Mouse (Mus musculus) c-Kit-positive CD71-positive TER-119-negative erythroid progenitor cells, embryonic 14.5 days (primary cell): ENCODE results near the gene Cage1.
A peak's percentile ranks its signal among the peaks of the same experiment; 100 is the strongest.

Experiments
- DNase-seq: peaks from one replicate; pipeline ENCODE4 v3.0.0-alpha.2; 2013; ENCODE audit warnings: low read depth

The Cage1 gene

DNA sequence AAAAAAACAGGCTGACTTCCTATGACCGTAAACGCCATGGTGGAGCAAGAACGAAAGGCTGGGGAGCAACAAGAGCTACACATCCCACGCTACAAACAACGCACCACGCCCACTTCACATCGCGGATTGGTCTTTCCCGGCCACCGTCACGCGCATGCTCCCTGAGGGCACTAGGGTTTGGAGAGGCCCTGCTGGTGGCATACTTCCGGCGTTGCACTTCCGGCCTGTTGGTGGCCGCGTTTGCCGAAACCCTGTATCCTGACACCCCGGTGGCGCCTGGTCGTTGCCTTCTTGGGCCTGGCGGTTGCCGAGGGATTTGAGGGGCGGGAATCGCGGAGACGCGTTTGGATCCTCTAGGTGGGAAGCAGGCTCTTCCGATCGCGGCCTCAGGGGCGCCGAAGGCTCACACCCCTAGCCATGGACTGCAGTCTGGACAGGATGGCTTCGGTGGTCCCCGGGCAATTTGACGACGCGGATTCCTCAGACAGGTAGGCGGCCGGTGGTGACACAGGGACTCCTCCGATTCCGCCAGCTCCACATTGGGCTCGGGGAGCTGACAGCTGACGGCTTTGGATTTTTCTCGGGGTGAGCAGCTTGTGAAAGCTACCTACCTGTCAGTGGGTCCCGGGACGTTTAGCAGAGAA, at the start of gene Cage1:
Gene Cage1, minus strand, starts transcription at position 26 of the 644 bp plus-strand sequence.
- DNase-seq = peak; percentile 98

DNA sequence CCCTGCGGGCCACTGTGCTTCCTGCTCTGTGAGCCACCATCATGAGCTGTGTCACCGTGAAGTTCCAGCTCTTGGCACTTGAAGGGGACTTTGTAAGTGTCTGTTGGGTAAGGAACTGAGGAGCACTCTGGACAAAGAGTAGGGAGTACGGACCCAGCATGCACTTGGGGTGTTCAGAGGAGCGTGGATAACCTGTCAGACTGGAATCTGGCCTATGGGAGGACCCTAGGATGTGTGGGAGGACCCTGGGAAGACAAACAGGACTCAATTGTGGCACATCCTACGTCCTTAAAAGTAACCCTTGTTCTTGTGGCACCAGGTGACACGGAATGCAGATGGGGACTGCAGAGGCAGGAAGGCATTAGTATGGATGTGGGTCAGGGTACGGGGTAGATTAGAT, 44.3 kb upstream of the Cage1 start:
- no peak for DNase-seq

DNA sequence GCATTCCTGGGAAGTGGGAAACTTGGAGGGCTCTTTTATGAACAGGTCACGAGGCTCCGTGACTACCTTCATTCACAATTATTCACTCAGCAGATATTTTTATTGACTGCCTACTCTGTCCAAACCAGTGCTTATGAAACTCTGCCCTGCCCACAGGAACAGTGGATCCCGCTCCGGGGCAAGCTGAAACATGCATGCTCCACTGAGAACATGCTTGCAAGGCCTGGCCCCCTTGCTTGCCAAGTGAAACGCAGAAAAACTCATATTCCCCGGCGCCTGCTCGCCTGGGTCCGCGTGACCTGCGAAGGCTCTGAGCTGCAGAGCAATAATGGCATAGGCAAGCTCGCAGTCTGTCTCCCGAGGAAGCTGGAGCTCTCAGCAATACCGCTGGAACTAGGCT, 43.9 kb upstream of the Cage1 start:
- DNase-seq = no peak

DNA sequence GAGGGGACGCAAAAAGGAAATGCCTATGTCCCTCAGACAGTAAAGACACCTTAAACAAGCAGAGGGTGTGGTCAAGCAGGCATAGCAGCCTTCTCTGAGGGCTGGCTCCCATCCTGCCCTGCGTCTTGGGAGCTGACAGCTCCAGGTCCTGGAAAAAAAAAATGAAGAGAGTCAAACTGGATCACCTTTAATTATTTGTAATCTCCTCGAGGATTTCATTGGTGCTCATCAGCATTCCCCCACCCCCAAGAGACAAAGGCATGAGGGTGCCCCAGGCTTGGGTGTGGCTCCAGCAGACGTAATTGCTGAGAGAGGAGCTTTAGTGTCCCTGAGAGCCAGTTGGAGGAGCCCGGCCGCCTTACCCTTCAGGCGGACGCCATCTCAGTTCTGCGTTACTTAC, 43.1 kb upstream of the Cage1 start:
- no peak for DNase-seq

DNA sequence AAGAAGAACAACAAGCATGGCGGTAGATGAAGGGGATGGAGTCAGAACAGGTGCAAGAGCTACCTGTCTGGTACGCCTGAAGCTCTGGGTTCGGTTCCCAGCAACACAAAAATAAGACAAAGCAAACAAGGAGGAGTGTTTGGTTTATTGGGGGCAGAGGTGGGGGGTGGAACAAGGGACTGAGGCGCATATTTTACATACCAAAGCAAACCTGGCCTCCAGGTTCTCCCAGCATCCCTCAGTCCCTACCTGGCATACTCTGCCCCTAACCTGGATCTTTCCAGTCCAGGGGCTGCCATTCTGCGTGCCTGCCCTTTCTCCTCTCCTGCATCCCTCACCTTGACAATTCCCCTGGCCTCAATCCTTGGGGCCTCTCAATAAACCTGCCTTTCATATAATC, 42.5 kb upstream of the Cage1 start:
- no peak for DNase-seq

DNA sequence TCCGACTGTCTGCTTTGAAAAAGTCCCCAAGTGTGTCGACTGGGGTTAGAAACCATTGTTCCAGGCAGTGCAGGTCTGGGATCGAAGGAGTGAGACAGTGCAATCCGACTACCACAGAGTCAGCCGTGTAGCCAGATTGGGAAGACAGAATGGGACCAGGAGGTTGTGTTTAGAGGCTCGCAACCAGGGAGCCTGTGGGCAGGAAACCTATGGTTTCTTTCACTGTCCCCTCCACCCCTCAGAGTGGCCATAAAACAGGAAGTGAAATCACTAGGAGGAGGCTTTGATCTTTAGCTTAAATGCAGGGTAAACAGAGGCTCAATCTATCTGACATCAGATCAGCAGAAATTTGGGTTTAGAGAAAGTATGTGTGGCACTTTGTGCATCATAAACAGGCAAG, 42.0 kb upstream of the Cage1 start:
- DNase-seq = no peak

DNA sequence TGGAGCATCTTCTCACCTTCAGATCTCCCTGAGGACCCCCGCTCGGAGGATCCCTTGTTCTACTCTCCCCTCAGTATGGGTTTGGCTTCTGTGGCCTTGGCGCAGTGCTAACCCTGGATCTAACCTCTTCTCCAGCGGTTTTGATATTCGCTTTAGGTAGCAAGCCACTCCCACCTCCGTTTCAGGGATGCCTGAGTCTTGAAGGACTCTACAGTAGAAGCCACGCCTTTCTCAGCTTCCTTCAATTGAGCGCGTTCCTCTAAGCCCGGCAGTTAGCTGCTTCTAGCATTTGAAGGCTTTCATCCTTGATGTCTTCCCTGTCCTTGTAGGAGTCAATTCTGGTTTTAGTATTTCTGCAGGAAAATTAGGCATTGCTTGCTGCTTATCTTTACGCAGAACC, 40.2 kb upstream of the Cage1 start:
- no peak for DNase-seq

DNA sequence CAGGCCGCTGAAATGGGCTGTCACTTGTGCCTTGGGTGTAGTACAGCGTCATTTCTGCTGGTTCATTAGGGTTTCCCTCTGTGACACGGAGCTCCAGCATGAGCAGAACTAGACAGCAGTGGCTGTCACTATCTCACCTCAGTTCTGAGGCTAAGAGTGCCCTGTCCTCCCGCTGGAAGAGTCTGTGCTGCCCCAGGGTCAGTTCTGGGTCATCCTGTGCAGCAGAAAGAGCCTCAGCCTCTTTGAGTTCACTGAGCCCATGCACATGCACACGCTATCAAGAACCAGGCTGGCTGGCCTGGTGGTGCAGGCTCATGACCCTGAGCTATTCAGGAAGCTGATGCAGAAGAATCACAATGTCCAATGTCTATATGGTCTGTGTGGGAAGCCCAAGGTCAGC, 37.5 kb upstream of the Cage1 start:
- no peak for DNase-seq

DNA sequence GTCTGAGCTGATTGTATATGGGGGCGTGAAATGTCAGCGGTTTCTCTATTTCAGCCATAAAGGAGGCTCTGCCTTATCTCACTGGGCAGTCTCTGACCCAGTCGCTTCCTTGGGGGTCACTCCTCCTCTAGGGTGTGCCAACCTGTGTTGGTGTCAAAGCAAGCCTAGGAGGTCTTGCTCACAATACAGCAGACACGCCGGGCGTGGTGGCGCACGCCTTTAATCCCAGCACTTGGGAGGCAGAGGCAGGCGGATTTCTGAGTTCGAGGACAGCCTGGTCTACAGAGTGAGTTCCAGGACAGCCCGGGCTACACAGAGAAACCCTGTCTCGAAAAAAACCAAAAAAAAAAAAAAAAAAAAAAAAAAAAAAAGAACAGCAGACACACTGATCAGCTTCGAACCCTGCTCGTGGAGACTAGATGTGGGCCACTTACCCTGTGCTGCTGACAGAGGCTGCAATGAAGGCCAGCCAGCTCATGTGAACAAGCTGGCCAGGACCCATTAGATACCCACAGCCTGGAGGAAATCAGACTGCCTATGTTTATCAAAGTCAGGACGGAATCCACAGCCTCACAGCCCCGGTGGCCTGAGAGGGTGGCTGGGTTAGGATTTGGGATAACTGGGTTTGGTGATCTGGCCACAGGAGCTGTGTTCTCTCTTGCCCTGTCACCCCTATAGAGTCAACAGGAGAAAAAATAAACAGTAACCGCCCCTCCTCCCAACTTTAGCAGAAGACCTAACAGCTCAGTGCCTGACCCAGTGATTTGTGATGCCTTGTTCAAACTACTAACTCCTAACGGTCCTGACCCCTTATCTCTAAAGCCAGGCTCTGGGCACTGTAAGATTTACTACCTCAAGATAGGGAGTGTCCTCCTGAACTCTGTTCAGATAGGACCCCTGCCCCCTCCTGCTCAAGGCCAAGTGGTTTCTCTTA, 36.8 kb upstream of the Cage1 start:
- DNase-seq = peak; percentile 30

DNA sequence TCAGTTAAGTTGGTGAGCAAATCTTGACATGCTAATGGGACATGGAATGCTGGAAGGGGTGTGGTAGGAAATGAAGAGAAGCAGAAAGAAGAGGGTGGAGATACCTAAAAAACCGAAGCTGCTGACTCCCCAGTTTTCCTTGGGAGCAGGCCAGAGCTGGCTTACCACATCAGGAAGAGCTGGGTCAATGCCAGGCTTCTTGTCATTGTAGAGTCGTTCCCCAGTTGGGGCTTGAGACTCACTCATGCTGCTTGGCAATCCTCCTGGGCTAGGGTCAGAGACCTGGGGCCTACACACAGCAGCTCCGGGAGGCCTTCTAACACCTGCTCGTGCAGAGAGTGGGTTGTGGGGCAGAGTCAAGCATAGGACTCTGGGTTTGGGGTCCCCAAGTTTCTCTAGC, 34.1 kb upstream of the Cage1 start:
- DNase-seq = no peak

DNA sequence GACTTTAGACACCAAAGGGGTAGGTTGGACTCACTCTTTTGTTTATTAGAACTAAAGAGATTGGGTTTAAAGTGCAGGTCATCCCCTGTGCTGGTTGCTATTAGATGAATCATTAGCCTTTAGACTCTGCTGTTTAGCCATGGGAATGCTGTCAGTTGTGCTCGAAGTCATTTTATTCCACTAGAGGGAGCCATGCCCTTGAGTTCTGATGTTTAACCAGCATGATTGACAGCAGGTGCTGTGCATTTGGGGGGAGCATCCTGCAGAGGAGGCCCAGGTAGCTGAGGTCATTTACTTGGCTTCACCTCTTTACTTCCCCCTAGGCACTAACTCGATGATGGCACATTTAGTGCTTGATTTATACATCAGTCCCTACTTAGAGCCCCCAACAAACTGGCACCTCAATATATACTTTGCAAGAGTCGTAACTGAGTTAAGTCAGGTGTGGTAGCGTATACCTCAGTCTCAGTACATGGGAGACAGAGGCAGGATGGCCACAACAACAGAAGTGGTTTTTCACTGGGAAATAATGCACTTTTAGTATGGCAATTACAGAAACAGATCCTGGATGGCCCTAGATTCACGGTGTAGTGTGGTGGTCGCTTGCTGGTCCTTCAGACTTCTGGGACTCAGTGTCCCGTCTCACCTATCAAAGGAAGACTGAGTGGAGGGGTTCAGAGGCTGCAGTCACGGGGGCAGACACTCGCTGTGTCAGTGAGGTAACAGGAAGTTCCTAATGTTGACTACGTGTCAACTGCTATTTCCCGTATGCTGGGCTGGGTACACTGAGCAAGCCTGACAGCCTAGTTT, 28.2 kb upstream of the Cage1 start:
- DNase-seq = peak; percentile 60

DNA sequence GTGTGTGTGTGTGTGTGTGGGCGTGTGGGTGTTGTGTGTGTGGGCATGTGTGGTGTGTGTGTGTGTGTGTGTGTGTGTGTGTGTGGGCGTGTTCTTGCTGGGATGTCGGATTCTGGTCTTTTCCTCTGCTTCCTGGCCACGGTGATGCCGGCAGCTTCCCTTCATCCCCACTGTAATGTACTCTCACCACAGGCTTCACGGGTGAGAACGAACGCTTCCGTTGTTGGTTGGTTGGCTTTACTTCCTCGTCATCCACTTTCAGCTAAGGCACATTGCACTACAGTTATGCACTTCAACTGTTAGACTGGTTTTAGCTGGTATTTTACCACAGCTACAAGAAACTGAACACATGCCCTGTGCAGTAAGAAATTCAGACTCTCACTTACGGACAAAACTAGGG, 25.8 kb upstream of the Cage1 start:
- DNase-seq = no peak

DNA sequence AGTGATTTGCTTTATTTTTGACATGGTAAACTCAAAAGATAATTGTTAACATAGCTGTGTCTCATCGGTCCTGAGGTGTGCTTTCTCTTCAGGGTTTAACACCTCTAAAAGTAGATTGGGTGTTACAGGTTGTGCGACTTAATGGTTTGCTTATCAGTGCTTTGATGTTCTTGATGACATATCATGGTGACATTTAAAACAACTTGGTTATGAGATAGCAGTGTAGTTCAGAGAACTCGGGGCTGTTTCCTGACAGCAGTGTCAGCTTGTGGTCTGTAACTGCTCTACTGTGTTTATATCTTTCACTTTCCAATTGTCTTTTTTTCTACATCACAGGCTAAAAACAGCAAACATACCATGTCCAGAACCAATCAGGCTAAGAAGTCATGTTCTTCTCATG, 13.0 kb upstream of the Cage1 start:
- DNase-seq = no peak

DNA sequence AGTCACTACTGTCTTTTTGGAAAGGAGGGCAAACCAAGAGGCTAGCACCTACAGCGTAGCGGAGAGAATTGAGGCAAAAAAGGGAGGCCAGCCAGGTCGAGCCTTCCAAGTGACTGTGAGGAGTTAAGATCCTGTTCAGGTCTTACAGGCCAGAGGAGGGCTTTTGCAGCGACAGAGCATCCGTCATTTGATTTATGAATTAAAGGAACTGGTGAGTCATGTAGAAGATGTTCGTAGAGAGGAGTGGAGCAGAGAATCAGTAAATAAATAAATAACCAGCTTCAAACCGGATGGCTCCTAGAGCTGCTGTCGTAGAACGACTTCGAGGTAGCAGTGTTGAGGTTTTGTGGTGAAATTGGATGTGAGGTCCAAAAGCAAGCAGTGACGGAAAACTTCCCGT, 942 bp upstream of the Cage1 start:
- peak; percentile 10 for DNase-seq

DNA sequence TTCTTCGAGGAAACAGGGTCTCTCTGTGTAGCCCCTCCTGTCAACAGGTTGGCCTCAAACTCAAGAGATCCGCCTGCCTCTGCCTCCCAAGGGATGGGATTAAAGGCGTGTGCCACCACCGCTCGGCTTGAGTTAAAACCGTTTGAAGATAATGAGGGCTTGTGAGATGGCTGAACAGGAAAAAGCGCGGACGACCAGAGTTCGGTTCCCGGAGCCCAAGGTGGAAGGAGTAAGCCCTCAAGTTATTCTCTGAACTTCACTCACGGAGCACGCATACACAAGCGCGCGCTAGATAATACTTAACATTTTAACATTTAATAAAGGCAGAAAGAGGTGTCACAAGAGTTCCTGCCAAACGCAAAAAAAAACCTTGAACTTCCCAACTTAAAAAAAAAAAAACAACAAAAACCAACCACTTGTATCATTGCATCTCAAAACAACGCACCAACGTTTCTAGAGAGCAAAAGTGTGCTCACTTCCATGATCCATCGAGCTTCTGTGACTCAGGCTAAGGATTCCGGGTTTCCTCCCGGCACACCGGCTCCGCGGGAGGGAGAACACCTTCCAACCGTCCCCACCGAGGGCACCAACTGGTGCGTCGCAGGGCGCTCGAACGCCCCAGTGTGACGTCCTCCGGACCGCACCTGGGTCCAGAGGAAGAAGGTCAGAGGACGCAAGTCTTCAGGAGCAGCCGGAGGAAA, 376 bp downstream of the Cage1 start, which contains the start of gene Riok1:
Gene Riok1, plus strand, starts transcription at position 653 of the 701 bp plus-strand sequence.
- peak; percentile 27 for DNase-seq

DNA sequence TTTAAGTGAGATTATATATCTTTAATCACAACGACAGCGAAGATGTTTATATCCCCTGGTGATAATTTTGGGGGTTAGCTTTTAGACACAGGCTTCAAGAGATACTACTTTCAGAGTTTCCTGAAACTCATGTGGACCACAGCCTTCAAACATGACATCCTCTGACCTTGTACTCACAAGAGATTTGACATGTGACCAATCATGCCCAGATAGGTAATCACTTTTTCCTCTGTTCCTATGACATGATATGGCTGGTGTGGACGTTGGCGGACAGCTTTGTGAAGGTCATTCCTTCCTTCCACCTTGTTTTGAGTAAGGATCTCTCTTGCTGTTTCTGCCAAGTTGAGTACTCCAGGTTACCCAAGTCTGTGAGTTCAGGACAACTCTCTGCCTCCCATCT, 8.5 kb downstream of the Cage1 start:
- DNase-seq = no peak

DNA sequence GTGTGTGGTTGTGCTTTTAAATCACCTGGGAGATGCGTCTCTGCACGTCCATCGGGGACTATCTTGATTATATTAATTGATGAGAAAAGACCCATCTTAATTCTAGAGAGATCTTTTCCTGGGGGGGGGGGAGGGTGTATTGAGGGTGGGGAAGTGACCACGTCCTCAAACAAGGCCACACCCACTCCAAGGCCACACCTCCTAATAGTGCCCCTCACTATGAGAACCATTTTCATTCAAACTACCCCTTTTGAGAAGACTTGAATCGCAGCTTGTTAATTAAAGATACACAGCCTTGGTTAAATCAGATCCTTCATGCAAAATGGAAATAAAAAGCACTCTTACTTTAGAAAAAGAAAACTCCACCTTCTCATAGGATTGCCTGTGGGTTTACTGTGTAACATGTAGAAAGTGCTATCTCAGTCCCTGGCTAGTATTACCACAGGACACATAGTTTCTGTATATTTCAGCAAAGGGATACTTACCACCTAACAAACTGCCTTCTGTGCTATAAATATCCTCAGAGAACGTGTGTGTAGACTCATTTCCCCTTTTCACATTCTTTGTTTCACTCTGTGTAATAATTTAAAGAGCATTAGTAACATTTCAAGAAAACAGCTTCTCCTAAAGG, 9.1 kb downstream of the Cage1 start:
- no peak for DNase-seq

DNA sequence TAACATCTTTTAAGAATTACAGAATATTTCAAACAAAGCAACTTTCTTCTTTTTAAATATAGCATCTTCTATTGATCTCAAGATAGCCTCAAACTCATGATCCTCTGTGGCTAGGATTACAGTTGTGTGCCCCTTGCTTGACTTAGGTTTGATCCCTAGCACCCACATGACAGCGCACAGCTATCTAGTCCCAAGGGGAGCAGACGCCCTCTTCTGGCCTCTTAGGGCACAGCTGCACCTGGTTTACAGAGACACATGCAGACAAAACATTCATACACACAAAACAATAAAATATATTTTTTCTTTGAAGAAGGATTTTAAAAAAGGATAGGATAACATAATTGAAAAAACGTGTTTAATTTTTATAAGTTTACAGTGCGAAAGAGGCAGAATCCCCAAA, 11.0 kb downstream of the Cage1 start:
- no peak for DNase-seq

DNA sequence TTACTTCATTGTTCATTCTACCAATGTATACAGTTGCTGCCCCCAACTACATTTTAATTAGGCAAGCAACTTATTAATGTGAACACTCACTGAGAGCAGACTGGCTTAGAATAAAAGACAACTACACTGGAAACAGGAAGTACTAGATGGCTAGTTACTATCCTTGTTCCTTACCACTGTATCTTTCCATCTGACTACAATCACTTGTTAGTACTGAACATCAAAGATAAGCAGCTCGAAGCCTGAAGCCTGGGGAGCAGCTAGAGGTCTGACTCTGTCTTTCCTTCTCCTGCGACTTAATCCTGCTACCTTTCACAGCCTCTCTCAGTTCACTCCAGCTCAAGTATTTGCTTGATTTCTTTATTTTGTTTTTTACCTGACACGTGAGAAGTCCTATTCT, 18.1 kb downstream of the Cage1 start:
- DNase-seq = no peak

DNA sequence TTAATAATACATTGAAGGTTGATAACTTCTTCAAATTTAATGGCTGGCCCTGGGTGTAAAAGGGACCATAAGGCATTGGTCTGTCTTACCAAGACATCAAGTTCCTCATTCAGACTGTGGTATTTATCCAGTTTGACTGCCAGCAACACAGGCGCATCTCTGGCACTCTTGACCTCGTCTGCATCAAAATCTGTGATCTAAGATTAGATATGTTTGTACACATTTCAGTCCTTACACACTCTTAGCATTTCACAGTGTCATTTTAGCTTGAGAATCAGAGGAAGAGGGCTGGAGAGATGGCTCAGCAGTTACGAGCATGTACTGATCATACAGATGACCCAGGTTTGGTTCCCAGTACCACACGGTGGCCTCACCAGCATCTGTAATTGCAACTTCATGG, 21.3 kb downstream of the Cage1 start:
- DNase-seq = no peak

DNA sequence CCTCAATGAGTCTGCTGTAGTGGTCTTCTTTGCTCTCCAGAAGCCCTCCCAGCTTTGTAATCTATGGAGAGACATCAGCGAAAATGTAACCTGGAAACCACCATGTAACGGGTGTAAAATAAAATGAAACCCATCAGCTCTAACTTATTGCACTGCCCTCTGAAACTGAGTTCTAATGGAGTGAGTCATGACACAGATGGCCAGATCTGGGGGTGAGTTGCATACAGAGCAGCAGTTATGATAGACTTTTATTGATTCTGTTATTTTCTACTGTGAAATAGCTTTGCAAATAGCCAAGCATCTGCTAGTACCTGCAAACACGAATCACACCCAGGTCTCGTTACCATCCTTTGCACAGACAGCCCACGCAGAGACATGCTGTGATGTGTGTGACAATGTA, 24.4 kb downstream of the Cage1 start:
- no peak for DNase-seq
